Mouse (Mus musculus): Measurements from ENCODE around the gene Dscam.

Dscam gene

GRCm38 (mm10) chr16:96721241-96721640 lies 449.3 kb downstream of the Dscam start:
- no peak for DNase-seq (ENCODE audit: low read depth)

DNA sequence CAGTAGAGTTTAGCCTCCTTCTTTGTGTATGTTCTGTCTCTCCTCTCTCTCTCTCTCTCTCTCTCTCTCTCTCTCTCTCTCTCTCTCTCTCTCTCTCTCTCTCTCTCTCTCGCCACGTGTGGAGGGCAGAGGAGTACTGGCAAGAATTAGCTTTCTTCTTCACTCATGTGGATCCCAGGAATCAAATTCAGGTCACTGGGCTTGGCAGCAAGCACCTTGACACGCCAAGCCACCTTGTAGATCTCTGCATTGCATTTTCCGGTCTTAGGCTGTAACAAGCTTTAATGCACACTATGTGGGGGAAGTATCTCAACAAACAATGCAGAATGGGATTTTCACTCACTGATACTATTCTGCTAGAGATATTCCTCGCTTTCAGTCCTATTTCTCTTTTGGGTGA lies 449.9 kb downstream of the Dscam start:
- DNase-seq (ENCODE audit: low read depth): no peak

DNA sequence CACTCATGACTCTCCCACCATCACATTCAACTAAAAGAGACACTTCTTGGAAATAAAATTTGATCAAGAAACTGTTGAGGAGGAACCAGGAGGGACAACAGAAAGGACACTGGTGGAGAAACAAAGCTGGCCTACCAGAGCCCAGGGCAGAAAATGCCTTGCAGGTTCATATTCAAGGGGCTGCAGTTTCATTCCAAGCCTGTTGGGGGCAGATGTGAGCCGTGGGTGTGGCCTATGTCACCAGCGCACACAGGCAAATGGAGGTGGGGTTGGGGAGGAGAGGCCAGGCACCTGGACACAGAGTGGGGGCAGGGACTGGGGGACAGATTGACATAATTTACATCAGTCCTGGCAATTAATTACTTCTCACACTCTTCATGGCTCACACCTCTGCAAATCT lies 452.3 kb downstream of the Dscam start:
- DNase-seq (ENCODE audit: low read depth): no peak

- DNase-seq (ENCODE audit: low read depth): no peak
Measured at GRCm38 (mm10) chr16:96716633-96717032, 453.9 kb downstream of the Dscam start.

DNA sequence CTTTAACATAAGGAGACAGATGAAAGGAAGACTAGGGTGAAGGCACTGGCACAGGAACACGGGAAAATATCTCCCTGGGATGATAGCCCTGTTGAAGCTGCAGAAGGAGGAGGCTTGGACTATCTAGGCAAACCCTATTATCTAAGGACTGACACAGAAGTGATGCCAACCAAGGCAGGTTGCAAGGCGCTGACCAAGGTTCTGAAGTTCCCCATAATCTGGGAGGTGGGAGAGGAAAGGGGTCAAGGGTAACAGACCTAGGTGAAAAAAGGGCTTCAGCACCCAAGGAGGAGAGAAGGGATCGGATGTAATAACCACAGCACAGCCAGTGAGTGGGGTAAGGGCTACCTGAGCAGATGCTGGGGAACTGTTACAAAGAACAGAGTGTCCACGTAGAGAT lies 458.6 kb downstream of the Dscam start:
- no peak for DNase-seq (ENCODE audit: low read depth)

DNA sequence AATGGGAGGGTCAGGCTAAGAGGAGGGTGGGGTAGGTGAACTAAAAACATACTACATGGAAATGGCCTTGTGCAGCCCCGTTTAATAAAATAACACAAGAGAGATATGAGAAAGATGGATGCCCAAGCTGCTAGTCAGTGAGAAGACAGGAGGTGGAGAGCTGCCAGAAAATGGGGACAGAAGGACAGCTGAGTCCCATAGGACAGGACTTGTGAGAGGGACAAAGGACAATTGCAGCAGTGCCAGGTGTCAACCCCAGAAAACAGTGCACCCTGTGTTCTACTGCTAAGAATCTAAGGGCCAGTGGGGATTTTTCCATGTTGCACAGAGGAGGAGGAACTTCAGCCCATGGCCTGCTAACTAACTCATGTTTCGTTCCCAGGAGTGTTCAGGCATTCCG lies 470.0 kb downstream of the Dscam start:
- DNase-seq (ENCODE audit: low read depth): no peak

GRCm38 (mm10) chr16:96695882-96696281 lies 474.7 kb downstream of the Dscam start:
- DNase-seq (ENCODE audit: low read depth): no peak

DNA sequence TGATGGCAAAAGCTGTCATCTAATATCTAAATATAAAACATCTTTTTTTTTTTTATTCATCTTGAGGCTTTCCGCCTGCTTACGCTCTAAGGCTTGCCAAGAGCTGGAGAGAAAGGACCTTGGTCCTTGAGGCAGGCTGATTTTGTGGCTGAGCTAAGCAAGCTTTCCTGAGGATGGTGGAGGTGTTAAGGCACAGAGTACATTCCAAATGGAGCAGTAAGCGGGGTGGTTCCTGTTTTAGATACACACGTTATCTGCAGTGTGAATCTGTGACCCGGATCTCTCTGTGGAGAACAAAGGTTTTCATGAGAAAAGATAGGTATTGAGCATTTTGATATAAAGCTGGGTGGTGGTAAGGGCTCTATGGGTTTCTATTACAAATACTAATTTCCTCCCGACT lies 479.0 kb downstream of the Dscam start:
- DNase-seq (ENCODE audit: low read depth): no peak

DNA sequence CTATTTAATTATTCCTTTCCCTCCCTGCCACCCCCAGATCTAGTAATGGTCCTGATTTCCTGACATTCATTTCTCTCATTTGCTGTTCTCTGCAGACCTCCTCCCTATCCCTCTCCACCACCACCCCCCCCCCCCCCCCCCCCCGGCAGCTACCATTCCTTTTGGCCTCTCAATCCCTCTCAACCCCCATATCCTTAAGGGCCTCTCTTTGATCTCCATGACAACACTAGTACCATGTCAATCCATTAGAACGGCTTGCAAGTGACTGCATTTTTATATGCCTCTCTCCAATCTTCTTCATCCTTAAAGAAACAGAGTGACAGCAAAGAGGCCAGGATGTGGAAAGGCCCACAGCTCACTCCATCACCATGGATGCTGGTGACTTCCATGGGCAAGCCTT lies 480.5 kb downstream of the Dscam start:
- no peak for DNase-seq (ENCODE audit: low read depth)

DNA sequence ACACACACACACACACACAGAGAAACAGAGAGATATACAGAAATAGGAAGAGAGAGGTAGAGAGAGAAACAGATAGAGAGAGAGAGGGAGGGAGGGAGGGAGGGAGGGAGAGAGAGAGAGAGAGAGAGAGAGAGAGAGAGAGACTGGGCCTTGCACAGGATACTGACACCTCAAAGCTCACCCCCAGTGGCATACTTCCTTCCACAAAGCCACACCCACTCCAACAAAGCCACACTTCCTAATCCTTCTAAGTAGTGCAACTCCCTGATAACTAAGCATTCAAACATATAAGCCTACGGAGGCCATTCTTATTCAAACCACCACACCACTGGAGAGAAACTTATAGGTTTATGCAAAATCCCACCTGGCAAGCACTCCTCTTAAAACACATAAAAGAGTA lies 481.1 kb downstream of the Dscam start:
- no peak for DNase-seq (ENCODE audit: low read depth)

- DNase-seq (ENCODE audit: low read depth): no peak
Measured at GRCm38 (mm10) chr16:96685065-96685464, 485.5 kb downstream of the Dscam start.

DNA sequence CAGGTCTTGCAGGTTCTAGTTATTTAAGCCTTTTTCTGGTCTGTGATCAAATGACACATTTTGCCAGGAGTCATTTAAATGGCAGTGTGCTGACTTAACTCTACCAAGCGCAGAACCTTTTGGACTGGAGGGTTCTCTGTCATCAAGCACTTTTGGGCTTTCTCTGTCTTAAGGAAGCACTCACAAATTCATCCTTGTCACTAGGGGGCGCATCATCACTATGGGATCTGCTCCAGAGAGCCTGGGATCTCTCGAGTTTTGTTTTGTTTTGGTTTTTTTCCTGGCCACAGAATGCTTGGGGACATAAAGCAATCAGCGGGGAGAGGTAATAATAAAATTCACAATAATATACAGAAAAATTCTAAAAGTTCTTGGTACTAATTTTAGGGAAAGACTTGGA lies 486.0 kb downstream of the Dscam start:
- DNase-seq (ENCODE audit: low read depth): no peak

- DNase-seq (ENCODE audit: low read depth): no peak
Measured at GRCm38 (mm10) chr16:96682289-96682972, 488.1 kb downstream of the Dscam start.

DNA sequence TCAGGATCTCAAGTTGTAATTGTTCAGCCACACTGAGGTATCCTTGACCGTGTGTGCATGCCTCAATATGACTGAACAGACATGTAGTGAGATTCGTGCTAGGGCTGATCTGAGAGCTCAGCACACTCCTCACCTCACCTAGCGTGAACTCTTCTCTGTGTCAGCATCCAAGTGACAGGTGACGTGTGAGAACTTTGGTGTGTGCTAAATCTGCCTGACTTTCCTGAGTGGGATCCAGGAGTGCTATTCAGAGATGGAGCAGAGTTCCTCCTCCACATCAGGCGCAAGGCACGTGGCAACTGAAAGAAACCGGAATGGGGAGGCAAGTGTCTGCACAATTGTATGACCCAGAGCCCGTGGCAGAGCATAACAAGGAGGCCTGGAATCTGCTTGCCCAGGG lies 490.6 kb downstream of the Dscam start:
- no peak for DNase-seq (ENCODE audit: low read depth)

DNA sequence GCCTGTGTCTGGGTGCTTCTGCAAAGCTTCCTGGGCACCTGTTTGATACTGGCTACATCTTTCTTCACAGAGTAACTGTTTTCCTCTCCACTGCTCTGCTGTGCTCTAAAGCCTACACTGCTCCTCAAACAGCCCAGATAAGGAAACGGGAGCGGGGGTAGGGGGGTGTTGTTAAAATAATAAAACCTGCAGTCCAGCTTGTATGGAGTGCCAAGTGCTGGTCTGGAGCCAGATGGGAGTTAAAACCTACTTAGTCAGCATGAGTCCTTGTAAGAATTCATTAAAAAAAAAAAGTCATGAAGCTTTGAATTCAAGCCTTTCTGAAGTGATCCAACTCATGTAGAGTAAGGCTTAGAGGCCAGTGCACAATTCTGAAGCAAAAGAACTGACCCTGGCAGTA lies 493.1 kb downstream of the Dscam start:
- DNase-seq (ENCODE audit: low read depth): no peak

GRCm38 (mm10) chr16:96676663-96677062 lies 493.9 kb downstream of the Dscam start:
- no peak for DNase-seq (ENCODE audit: low read depth)

GRCm38 (mm10) chr16:96673191-96673847 lies 497.2 kb downstream of the Dscam start:
- no peak for DNase-seq (ENCODE audit: low read depth)

DNA sequence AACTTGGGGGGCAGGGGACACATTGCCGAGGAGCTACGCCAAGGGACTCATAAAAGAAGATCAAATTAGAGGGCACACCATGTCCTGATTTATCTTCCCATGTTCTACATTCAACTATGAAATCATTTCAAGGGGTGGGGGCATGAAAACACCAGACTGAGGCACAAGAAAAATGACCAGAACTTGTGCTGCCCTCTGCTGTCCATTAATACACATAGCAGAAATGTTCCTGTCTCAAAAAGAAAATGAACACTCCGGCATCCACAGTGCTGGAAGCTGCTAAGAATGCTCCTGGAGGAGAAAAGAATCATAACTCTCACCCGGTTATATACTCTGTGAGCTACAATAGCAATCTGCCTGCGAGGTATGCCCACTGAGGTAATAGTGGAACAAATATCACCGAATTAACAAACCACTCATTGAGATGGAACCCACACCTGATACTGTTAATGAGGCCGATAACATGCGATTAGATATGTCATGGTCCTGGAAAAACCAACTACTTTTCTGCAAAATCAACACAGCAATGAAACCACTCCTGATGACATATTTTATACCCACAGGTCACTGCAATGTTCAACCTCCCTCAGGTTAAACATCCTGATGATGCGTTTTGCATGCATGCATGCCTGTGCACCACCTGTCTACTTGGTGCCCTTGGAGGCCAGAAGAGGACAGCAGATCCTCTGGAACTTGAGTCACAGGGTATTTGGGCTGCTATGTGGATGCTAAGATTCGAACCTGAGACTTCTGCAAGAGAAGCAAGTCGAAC lies 498.8 kb downstream of the Dscam start:
- DNase-seq (ENCODE audit: low read depth): no peak

- no peak for DNase-seq (ENCODE audit: low read depth)
Measured at GRCm38 (mm10) chr16:96669706-96670105, 500.8 kb downstream of the Dscam start.

GRCm38 (mm10) chr16:96668478-96668877 lies 502.1 kb downstream of the Dscam start:
- DNase-seq (ENCODE audit: low read depth): no peak

DNA sequence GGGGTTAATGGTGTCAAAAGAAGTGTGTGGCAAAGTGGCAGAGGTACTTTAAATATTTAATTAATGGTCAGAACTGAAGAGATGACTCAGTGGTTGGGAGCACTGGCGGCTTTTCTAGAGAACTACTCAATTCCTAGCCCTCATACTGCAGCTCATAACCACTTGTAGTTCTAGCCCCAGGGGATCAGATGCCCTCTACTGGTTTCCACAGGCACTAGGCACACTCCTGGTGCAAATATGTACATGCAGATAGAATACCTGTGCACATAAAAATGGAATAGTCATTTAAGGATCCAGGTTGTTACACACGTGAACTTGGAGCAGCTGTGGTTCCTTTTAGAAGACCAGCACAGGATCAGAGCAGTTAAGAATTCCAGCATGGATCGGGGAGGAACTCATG lies 509.5 kb downstream of the Dscam start:
- DNase-seq (ENCODE audit: low read depth): no peak

DNA sequence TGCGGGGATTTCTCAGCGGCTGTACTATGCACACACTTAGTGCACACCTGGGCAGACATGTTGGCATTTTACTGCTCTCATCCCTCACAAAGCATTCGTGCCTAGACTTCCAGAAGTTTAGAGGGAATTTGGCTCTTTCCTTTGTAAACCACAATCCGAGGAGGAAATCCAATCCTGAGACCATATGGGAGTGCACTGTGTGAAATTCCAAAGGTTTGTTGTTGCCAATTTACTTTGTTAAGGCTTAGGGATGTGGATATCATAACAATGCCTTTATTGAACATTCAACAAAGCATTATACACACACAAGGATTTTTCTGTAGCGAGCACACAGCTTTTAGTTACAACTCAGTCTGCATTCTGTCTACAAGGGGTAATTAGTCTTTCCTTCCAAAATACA lies 511.3 kb downstream of the Dscam start:
- DNase-seq (ENCODE audit: low read depth): no peak

GRCm38 (mm10) chr16:96655548-96655947 lies 515.0 kb downstream of the Dscam start:
- no peak for DNase-seq (ENCODE audit: low read depth)
